Mouse (Mus musculus) G1E (cell line): ENCODE measurements around the gene Olfr656. TPM values are rescaled to one million over a fixed set of nuclear protein-coding genes. Genes with fewer than 3 reads are reported as not detected.

Experiments used
- ATAC-seq: 2 replicates; pipeline ENCODE4 v1.8.0; 2016; ENCODE audit warnings: mild to moderate bottlenecking; ENCODE audit not compliant: insufficient number of reproducible peaks, poor library complexity, low FRiP score, severe bottlenecking; ENCODE audit errors: extremely low read depth
- DNase-seq: peaks from one replicate; pipeline ENCODE4 v3.0.0; 2012; ENCODE audit warnings: low spot score
- H3K27me3 ChIP-seq: 2 replicates; pipeline ENCODE4 v1.6.1; 2012; ENCODE audit warnings: mild to moderate bottlenecking, low read length, inconsistent platforms; ENCODE audit not compliant: insufficient read depth
- H3K36me3 ChIP-seq: replicated peaks from 2 replicates; pipeline ENCODE3; 2012; ENCODE audit warnings: mild to moderate bottlenecking, inconsistent platforms
- H3K4me1 ChIP-seq: 2 replicates; pipeline ENCODE4 v1.6.1; 2012; ENCODE audit warnings: low read depth, low read length, inconsistent platforms, mixed read lengths; ENCODE audit not compliant: insufficient read depth
- H3K4me3 ChIP-seq: 2 replicates; pipeline ENCODE4 v1.5.1; 2012; ENCODE audit warnings: low read depth, mild to moderate bottlenecking, inconsistent platforms, low read length, moderate library complexity, mixed read lengths
- H3K9me3 ChIP-seq: replicated peaks from 2 replicates; pipeline ENCODE4 v1.6.1; 2012; ENCODE audit warnings: inconsistent platforms
- CTCF ChIP-seq: IDR thresholded peaks from 2 replicates; pipeline ENCODE4 v1.5.1; 2012; ENCODE audit warnings: low read depth, low read length, inconsistent platforms, mixed read lengths
- GATA1 ChIP-seq: IDR thresholded peaks from 2 replicates; pipeline ENCODE4 v1.6.1; 2012; ENCODE audit warnings: borderline replicate concordance, low read length, inconsistent platforms, mixed read lengths
- GATA2 ChIP-seq: IDR thresholded peaks from 2 replicates; pipeline ENCODE4 v1.6.1; 2012; ENCODE audit warnings: low read depth, low read length, inconsistent platforms, borderline replicate concordance
- POLR2AphosphoS5 ChIP-seq: IDR thresholded peaks from 2 replicates; pipeline ENCODE4 v1.6.1; 2012; ENCODE audit warnings: low read depth, low read length, inconsistent platforms; ENCODE audit not compliant: insufficient replicate concordance
- TAL1 ChIP-seq: conservative IDR thresholded peaks from 2 replicates; pipeline ENCODE4 v1.6.1; 2012; ENCODE audit warnings: low read depth, low read length, inconsistent platforms, mixed read lengths
- polyA plus RNA-seq: library from polyadenylated mRNA; stranded (reverse); fragments of >175 nt; gene quantifications from 2 replicates; pipeline ENCODE4 v1.2.3, GENCODE M21; 2012
- total RNA-seq, 2 experiments: library from RNA; stranded (forward) in 1 of 2; stranded (reverse) in 1 of 2; fragments of 200-1000 nt in 1 of 2; fragments of >200 nt in 1 of 2; fragmentation: Nextera tagmentation in 1 of 2; gene quantifications; 2 replicates each; pipeline ENCODE4 v1.2.3; 2014 to 2017

The Olfr656 gene
- total and polyA plus RNA-seq, 3 experiments = 0.05 TPM; not detected in 2

DNA sequence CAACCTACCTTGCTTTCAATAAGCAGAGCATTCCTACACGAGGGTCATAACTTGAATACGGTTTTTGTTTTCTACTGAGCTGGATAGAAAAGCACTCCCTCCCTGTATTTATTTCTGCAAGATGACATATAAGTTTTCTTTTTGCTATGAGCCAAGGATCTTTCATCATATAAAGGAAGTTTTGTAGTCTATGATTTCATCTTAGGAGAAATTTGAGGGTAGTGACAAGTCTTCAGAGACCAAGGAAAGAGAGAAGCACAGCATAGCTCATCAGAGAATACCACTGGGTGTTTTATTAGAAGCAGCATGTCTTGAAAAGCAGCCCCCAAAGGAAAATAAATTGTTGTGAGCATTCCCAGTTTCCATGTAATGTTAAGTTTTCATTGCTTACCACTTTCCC, 12.1 kb upstream of the Olfr656 start, which contains the start of gene Olfr655:
Gene Olfr655, minus strand, starts transcription at position 101 of the 400 bp plus-strand sequence.
- no peaks in the 10 kb centered on the region for H3K36me3 ChIP-seq
- TF ChIP-seq GATA2 = no peak
- no peak for TF ChIP-seq GATA1
- no peak for TF ChIP-seq POLR2AphosphoS5
- no peak for TF ChIP-seq CTCF
- no peak for TF ChIP-seq TAL1
- H3K4me3 ChIP-seq = no peak within 1 kb of the TSS
- H3K27me3 ChIP-seq = no peaks in the 10 kb centered on the region
- DNase-seq = no peak
- no peaks in the 10 kb centered on the region for H3K4me1 ChIP-seq
- no peaks in the 10 kb centered on the region for H3K9me3 ChIP-seq
- no peak for ATAC-seq

DNA sequence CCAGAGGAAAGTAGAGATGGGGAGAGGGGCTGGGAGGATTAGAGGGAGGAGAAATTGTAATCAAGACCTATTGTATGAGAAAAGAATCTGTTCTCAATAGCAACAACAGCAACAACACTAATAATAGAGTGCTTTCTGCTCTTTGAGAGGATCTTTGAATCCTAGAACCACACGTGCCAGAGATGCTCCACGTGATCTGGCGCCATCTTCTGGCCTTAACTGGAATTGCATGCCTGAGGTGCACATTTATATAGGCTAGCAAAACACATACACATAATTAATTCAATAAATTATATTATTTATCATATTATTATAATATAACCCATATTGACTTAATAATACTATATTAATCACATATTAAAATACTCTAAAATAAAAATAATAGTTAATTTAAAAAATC, 10.6 kb upstream of the Olfr656 start:
- DNase-seq (no peak), ATAC-seq (peak; percentile 57; the same call in 1 of the 2 replicates)
- Histone ChIP-seq H3K36me3 (no peaks in the 10 kb centered on the region), H3K4me1 (no peaks in the 10 kb centered on the region), H3K9me3 (no peaks in the 10 kb centered on the region), H3K4me3 (no peak overlapping the region), H3K27me3 (no peaks in the 10 kb centered on the region)
- TF ChIP-seq CTCF (peak; percentile 70), GATA1 (no peak)

DNA sequence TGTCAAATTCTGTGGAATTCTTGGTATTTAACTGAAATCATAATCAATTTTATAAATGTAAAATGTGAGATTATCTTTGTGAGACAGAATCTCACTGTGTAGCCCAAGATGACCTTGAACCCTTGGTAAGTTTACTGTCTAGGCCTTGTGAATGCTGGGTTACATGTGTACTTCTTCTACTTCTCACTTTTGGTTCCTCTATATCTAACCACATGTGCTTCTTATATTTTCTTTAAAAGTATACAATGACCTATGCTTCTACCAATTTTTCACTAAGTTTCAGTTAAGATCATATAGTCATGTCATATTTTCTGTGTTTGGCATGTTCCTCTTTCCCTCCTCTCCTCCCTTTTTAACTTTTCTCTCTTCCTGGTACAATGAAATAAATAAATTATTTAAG, 9.0 kb upstream of the Olfr656 start:
- H3K4me3 ChIP-seq = no peak overlapping the region
- DNase-seq (no peak), ATAC-seq (no peak)
- H3K4me1 ChIP-seq = no peaks in the 10 kb centered on the region
- no peaks in the 10 kb centered on the region for H3K9me3 ChIP-seq
- no peak for TF ChIP-seq POLR2AphosphoS5
- TF ChIP-seq TAL1 = no peak
- no peak for TF ChIP-seq CTCF
- no peak for TF ChIP-seq GATA1
- TF ChIP-seq GATA2 = no peak
- H3K36me3 ChIP-seq = no peaks in the 10 kb centered on the region
- H3K27me3 ChIP-seq = no peaks in the 10 kb centered on the region

DNA sequence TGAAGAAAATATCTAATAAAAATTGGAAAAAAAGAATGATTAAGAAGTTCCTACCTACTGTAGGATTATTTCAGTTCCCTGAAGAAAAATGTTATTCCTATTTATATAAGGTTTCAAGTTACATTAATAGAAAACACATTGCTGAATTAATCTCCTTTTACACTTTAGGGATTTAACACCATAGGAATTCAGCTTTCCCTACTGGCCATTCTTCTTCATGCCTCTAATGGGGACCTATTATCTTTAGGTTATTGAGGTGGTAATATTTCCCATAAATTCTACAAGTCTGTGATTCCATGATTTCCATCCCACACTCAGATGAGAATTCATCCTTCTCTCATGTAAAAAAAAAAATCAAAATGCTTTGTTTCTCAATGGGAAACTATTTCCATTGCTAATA, 10.7 kb downstream of the Olfr656 start, which contains the start of gene Olfr657:
Gene Olfr657, plus strand, starts transcription at position 301 of the 400 bp plus-strand sequence.
- H3K4me1 ChIP-seq = no peaks in the 10 kb centered on the region
- DNase-seq = no peak
- H3K4me3 ChIP-seq = no peak within 1 kb of the TSS
- TF ChIP-seq GATA1 = no peak
- no peak for TF ChIP-seq POLR2AphosphoS5
- no peak for TF ChIP-seq CTCF
- no peak for TF ChIP-seq GATA2
- TF ChIP-seq TAL1 = no peak
- no peaks in the 10 kb centered on the region for H3K27me3 ChIP-seq
- no peaks in the 10 kb centered on the region for H3K9me3 ChIP-seq
- ATAC-seq = no peak
- no peaks in the 10 kb centered on the region for H3K36me3 ChIP-seq

DNA sequence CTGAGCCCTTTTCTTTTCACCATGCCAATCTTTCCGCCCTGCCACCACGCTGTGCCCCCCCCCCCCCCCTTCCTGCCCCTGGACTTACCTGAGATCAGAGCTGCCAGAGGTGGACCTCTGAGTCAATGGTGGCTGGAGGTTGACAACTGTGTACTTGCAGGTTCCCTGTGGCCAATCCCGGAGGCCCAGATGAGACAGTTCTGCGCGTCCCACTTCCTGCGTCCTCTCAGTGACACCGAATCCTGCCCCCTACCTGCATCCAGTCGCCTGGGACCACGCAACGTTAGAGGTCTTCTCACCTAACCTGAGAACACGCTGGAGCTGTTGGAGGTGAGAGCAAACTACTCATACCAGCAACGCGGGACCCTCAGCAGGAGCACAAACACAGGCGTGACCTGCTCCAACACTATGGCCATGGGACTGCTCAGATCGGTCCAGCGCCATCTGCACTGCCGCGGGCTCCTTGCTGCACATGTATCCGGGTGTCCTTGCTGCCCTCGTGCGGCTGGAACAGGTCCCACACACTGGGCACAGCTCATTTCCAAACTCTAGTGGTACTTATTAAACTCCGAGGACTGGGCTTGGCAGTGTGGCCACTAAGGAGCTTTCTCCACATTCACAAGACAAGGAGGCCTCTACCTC, 33.2 kb downstream of the Olfr656 start, which contains the start of gene Olfr658:
Gene Olfr658, minus strand, starts transcription at position 465 of the 642 bp plus-strand sequence.
- TF ChIP-seq CTCF = no peak
- no peak for TF ChIP-seq GATA1
- no peak for TF ChIP-seq POLR2AphosphoS5
- no peak for TF ChIP-seq GATA2
- TF ChIP-seq TAL1 = no peak
- Histone ChIP-seq H3K9me3 (0 out of 2 replicates have a peak, but pooled peaks cover 3% of the 10 kb centered on the region), H3K4me3 (no peak within 1 kb of the TSS), H3K36me3 (no peaks in the 10 kb centered on the region), H3K4me1 (no peaks in the 10 kb centered on the region), H3K27me3 (no peaks in the 10 kb centered on the region; the same call in 1 of the 2 replicates)
- DNase-seq (no peak), ATAC-seq (no peak)

DNA sequence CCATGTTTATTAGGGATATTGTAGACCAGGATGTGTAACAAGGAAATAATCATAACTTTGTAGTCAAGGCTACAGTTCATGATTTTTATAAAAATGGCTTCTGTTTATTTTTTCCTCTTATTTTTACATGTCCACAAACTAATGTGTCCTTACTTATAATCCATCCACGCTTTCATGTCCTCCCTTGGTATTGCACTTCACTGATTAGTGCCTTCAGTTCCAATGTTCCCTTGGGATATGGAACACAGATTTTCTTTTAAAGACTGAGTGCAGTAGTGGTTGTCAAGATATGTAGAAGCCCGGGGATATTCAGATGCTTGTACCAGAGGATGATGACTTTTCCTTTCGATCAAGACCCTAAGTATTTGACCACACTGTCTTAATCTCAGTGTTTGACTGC, 52.7 kb downstream of the Olfr656 start, which contains the start of gene Olfr659:
Gene Olfr659, plus strand, starts transcription at position 301 of the 400 bp plus-strand sequence.
- TF ChIP-seq POLR2AphosphoS5 (no peak), GATA2 (no peak), TAL1 (no peak), GATA1 (no peak), CTCF (no peak)
- H3K9me3 ChIP-seq = no peaks in the 10 kb centered on the region
- no peaks in the 10 kb centered on the region for H3K27me3 ChIP-seq
- no peak within 1 kb of the TSS for H3K4me3 ChIP-seq
- DNase-seq (no peak), ATAC-seq (no peak)
- no peaks in the 10 kb centered on the region for H3K4me1 ChIP-seq
- no peaks in the 10 kb centered on the region for H3K36me3 ChIP-seq

Other genes with a start within 250 kb of the Olfr656 start
- not detected in 2 replicates for gene Trim30b, start 244.1 kb upstream of the Olfr656 start, total RNA-seq (2014; fragmentation: Nextera tagmentation)
- 0.12 and 0.22 TPM in 2 replicates for gene Trim30b, start 244.1 kb upstream of the Olfr656 start, total RNA-seq (2017)
- not detected in 2 replicates for gene Trim30b, start 244.1 kb upstream of the Olfr656 start, polyA plus RNA-seq
- not detected in 2 replicates for gene Trim30c, start 213.1 kb upstream of the Olfr656 start, total RNA-seq (2014; fragmentation: Nextera tagmentation)
- gene Trim30c, start 213.1 kb upstream of the Olfr656 start, total RNA-seq (2017) = not detected in 2 replicates
- not detected in 2 replicates for gene Trim30c, start 213.1 kb upstream of the Olfr656 start, polyA plus RNA-seq
- 0.87 TPM in 1 of 2 replicates, not detected in the other for gene Trim30a, start 148.8 kb upstream of the Olfr656 start, total RNA-seq (2014; fragmentation: Nextera tagmentation)
- 0.58 and 0.60 TPM in 2 replicates for gene Trim30a, start 148.8 kb upstream of the Olfr656 start, total RNA-seq (2017)
- 0.02 TPM in 2 replicates for gene Trim30a, start 148.8 kb upstream of the Olfr656 start, polyA plus RNA-seq
- not detected in 2 replicates for gene Trim30d, start 106.1 kb upstream of the Olfr656 start, total RNA-seq (2014; fragmentation: Nextera tagmentation)
- 0.11 TPM in 1 of 2 replicates, not detected in the other for gene Trim30d, start 106.1 kb upstream of the Olfr656 start, total RNA-seq (2017)
- gene Trim30d, start 106.1 kb upstream of the Olfr656 start, polyA plus RNA-seq = not detected in 2 replicates
- gene Olfr651, start 63.8 kb upstream of the Olfr656 start, total RNA-seq (2014; fragmentation: Nextera tagmentation) = not detected in 2 replicates
- gene Olfr651, start 63.8 kb upstream of the Olfr656 start, total RNA-seq (2017) = 0.12 TPM in 1 of 2 replicates, not detected in the other
- gene Olfr651, start 63.8 kb upstream of the Olfr656 start, polyA plus RNA-seq = not detected in 2 replicates
- not detected in 2 replicates for gene Olfr652, start 53.1 kb upstream of the Olfr656 start, total RNA-seq (2014; fragmentation: Nextera tagmentation)
- gene Olfr652, start 53.1 kb upstream of the Olfr656 start, total RNA-seq (2017) = 0.22 and 0.29 TPM in 2 replicates
- gene Olfr652, start 53.1 kb upstream of the Olfr656 start, polyA plus RNA-seq = not detected in 2 replicates
- gene Olfr653, start 36.6 kb upstream of the Olfr656 start, total RNA-seq (2014; fragmentation: Nextera tagmentation) = not detected in 2 replicates
- 0.05 and 0.12 TPM in 2 replicates for gene Olfr653, start 36.6 kb upstream of the Olfr656 start, total RNA-seq (2017)
- gene Olfr653, start 36.6 kb upstream of the Olfr656 start, polyA plus RNA-seq = not detected in 2 replicates
- not detected in 2 replicates for gene Olfr654, start 26.9 kb upstream of the Olfr656 start, total RNA-seq (2014; fragmentation: Nextera tagmentation)
- gene Olfr654, start 26.9 kb upstream of the Olfr656 start, total RNA-seq (2017) = 0.06 and 0.27 TPM in 2 replicates
- not detected in 2 replicates for gene Olfr654, start 26.9 kb upstream of the Olfr656 start, polyA plus RNA-seq
- not detected in 2 replicates for gene Olfr655, start 12.2 kb upstream of the Olfr656 start, total RNA-seq (2014; fragmentation: Nextera tagmentation)
- gene Olfr655, start 12.2 kb upstream of the Olfr656 start, total RNA-seq (2017) = 0.33 and 0.46 TPM in 2 replicates
- gene Olfr655, start 12.2 kb upstream of the Olfr656 start, polyA plus RNA-seq = not detected in 2 replicates
- gene Olfr657, start 10.8 kb downstream of the Olfr656 start, total RNA-seq (2014; fragmentation: Nextera tagmentation) = not detected in 2 replicates
- gene Olfr657, start 10.8 kb downstream of the Olfr656 start, total RNA-seq (2017) = 0.06 TPM in 1 of 2 replicates, not detected in the other
- gene Olfr657, start 10.8 kb downstream of the Olfr656 start, polyA plus RNA-seq = not detected in 2 replicates
- gene Olfr658, start 33.4 kb downstream of the Olfr656 start, total RNA-seq (2014; fragmentation: Nextera tagmentation) = not detected in 2 replicates
- gene Olfr658, start 33.4 kb downstream of the Olfr656 start, total RNA-seq (2017) = 0.16 TPM in 1 of 2 replicates, not detected in the other
- gene Olfr658, start 33.4 kb downstream of the Olfr656 start, polyA plus RNA-seq = not detected in 2 replicates
- gene Olfr659, start 52.8 kb downstream of the Olfr656 start, total RNA-seq (2014; fragmentation: Nextera tagmentation) = not detected in 2 replicates
- 0.05 TPM in 1 of 2 replicates, not detected in the other for gene Olfr659, start 52.8 kb downstream of the Olfr656 start, total RNA-seq (2017)
- gene Olfr659, start 52.8 kb downstream of the Olfr656 start, polyA plus RNA-seq = not detected in 2 replicates
- not detected in 2 replicates for gene Olfr661, start 72.5 kb downstream of the Olfr656 start, total RNA-seq (2014; fragmentation: Nextera tagmentation)
- 0.11 and 0.12 TPM in 2 replicates for gene Olfr661, start 72.5 kb downstream of the Olfr656 start, total RNA-seq (2017)
- not detected in 2 replicates for gene Olfr661, start 72.5 kb downstream of the Olfr656 start, polyA plus RNA-seq
- not detected in 2 replicates for gene Usp17le, start 163.5 kb downstream of the Olfr656 start, total RNA-seq (2014; fragmentation: Nextera tagmentation)
- gene Usp17le, start 163.5 kb downstream of the Olfr656 start, total RNA-seq (2017) = 0.12 and 0.16 TPM in 2 replicates
- not detected in 2 replicates for gene Usp17le, start 163.5 kb downstream of the Olfr656 start, polyA plus RNA-seq
- gene Usp17lb, start 228.6 kb downstream of the Olfr656 start, total RNA-seq (2014; fragmentation: Nextera tagmentation) = not detected in 2 replicates
- 0.11 TPM in 1 of 2 replicates, not detected in the other for gene Usp17lb, start 228.6 kb downstream of the Olfr656 start, total RNA-seq (2017)
- gene Usp17lb, start 228.6 kb downstream of the Olfr656 start, polyA plus RNA-seq = not detected in 2 replicates
- not detected in 2 replicates for gene Usp17la, start 243.1 kb downstream of the Olfr656 start, total RNA-seq (2014; fragmentation: Nextera tagmentation)
- gene Usp17la, start 243.1 kb downstream of the Olfr656 start, total RNA-seq (2017) = not detected in 2 replicates
- gene Usp17la, start 243.1 kb downstream of the Olfr656 start, polyA plus RNA-seq = not detected in 2 replicates